Mouse (Mus musculus) thymus, postnatal 10 days (tissue): Measurements from ENCODE around the gene Cnot2.

Experiments used
- DNase-seq, 2 experiments: peaks; one replicate each; pipeline ENCODE4 v3.0.0; 2021; ENCODE audit warnings: low spot score in 2 of 2

Cnot2 gene

DNA sequence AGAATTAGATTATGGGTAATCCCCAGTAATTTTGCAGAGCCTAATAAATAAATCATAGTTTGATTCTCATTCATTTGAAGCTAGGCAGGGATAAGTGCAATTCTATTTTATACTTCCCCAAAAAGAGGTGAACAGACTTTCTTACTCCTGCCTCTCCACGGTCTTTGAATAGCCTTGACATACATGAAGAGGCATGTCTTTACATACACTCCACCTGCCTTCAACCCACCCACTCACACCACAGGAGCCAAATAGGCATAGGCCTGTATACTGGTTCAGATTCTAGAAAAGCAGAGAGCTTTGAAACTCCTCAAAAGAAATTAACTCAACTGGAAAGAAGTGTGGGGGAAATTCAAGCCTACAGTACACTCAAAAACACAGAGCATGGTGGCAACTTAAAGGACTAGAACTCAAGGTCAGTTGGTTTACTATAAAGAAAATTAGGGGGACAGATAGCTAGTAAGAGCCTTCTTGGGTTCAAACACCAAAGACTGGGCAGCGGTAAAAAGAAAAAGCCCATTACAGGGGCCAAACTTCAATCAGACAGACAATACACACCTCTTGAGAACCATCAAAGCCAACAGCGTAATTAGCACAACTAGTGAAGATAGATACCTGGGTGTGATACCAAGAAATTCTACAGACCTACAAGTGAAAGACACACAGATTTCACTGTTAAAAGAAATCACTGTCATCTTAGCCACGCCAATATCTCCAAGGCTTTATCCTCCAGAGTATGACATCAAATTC lies 18.4 kb downstream of the Cnot2 start:
- DNase-seq: no peak

DNA sequence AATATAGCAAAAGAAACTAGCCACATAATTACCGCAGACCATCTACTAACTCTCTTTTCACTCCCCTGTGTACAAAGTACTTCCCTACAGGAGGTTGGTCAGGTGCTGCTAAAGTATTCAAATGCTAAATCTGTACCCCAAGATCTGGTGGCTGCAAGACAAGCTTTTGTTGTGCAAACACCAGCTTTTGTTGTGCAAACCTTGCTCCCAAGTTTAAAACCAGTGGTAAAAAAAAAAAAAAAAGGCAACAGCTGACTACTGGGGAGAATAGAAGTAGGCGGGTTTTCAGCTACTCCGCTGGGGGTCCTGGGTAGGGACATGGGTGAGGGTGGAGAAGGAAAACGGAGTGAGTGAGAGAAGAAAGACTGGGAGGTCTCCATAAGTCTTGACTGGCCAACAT lies 19.1 kb downstream of the Cnot2 start:
- DNase-seq: no peak

DNA sequence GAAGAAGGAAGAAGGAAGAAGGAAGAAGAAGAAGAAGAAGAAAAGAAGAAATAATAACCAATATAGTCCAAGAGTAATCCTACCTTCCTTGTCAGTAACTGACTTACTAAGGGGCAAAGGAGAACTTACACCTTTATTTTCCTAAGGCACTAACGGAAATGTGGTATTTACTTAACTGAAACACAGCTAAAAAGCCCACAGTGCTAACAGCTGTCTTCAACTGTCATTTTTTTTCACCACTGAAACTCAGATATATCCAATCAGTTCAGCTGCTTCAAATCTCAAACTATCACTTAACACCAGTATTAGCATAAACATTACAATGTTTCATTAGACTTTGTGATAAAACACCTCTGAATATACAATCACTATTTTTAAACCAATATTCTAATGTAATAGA lies 22.1 kb downstream of the Cnot2 start:
- no peak for DNase-seq

DNA sequence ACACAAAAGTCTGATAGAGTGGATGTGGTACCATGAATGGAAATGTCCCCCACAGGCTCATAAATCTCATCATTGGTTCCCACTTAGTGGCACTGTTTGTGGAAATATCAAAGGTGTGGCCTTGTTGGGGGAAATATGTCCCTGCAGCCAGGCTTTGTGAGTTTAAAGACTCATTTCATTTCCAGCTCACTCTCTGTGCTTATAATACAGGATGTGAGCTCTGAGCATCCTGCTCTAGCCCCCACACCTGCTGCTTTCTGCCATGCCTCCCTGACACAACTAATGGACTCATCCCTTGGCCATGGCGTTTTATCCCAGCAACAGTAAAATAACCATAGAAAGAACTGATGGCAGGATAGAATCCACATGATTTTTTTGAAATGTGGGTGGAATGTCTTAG lies 24.1 kb downstream of the Cnot2 start:
- no peak for DNase-seq

DNA sequence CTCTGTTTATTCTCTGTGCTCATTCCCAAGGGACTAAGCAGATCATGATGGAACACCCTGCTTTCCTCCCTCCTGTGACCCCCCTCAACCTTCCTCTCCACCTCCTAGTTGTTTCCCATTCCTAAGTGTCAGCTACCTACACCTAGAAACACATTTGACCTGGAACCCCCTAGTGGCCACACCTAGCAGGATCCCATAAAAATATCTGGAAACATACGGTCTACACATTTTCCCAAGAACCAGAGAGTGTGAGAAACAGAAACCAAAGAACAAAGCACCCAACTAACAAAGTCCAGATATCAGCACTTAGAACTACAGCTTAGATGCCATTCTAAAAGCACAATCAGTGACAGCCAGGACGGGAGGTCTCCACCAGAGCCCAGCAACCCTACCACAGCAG lies 26.9 kb downstream of the Cnot2 start:
- DNase-seq: no peak

DNA sequence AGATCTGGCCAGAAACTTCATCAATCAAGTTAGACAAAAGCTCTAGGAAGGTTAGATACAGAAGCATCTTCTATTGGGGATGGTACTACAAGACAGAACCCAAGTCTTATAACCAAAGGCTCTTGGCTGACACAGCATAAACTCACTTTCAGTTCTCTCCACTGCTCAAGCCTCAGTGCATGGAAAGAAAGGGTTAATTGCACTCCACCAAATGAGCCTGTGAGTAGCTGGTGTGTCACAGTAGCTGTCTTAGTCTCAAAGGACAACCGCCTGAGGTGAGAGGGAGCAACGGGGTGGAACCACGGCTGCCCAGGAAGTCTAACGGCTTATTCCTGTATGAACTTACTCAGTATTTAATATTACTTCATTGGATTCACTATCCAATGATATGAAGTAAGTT lies 33.4 kb downstream of the Cnot2 start:
- DNase-seq: no peak

DNA sequence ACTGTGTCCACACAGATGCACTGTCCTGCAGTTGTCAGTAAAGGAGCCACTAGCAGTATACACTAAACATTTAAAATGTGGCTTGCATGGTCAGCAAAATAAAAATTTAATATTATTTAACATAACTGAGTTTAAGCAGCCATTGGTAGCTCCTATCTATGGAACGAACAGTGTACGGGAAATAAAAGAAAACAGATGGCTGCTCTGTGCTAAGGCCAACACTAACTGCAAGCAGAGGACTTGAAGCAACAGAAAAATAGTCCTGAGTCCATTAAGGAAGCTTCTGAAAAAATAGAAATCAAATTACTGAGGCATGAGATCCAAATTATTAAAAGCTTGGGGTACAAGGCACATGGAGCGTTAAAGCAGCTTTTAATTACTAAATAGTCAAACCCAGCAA lies 35.1 kb downstream of the Cnot2 start:
- DNase-seq: no peak

DNA sequence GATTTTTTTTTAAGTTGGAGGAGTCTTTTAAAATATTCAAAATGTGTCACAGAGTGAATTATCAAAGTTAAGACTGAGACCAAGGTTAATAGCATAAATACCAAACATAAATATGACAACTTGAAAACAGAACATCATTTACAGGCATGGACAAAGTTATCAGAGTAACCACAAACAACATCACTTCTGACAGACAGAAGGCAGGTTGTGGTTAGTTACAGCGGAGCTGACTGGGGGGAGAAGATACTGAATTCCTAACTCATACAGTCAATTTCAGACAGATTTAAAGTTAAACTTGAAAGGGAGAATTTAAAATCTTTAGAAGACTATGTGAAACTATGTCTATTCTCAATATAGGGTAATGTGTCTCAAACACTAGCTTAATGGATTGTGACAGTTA lies 38.2 kb downstream of the Cnot2 start:
- no peak for DNase-seq

DNA sequence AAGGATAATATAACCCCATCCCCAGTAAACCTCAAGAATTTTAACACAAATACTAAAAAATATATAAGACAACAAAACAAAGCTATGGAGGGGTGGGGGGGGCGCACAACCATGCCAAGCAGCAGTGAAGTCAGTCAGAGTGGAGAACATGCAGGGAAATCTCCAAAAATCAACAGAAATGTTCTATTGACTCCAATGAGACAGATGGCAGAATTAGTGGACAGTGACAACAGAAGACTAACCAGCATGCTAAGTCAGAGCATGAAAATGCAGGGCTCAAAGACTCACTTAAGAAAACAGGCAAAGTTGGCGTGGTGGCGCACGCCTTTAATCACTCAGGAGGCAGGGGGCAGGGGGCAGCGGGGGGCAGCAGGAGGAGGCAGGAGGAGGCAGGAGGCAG lies 40.6 kb downstream of the Cnot2 start:
- DNase-seq: no peak

DNA sequence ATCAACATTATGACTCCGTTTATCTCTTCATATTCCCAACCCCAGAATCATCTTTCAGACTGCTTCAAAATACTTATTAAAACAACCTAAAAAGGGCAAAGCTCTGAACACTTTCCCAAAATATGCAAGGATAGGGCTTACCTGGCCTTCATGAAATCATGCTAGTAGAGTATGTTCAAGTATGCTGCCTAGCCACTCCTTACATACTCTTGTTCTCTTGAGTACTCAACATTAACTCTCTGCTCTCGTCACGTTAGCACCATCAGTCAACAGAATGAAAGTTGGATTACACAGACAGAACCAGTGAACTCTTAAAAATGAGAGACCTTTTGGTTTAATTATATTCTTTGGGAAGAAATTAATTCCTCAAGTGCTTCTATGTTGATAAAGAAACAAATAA lies 43.8 kb downstream of the Cnot2 start:
- no peak for DNase-seq

DNA sequence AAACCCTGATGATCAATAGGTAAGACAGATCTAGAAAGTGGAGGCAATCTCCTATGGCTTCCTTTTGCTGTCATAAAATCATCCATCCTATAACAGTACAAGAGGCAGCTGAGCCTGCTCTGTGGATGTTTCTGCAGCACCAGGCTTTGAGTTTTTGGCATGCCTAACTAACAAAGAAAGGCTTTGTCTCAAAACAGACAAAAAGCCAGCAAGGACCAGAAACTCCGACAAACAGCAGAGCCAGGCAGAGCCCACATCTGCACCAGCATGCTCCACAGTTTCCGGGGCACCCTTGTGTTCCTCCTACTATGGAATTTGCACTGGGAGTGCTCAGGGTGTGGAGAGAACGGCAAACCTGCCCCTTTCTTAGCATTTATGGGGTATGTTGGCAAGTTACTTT lies 47.0 kb downstream of the Cnot2 start:
- no peak for DNase-seq

DNA sequence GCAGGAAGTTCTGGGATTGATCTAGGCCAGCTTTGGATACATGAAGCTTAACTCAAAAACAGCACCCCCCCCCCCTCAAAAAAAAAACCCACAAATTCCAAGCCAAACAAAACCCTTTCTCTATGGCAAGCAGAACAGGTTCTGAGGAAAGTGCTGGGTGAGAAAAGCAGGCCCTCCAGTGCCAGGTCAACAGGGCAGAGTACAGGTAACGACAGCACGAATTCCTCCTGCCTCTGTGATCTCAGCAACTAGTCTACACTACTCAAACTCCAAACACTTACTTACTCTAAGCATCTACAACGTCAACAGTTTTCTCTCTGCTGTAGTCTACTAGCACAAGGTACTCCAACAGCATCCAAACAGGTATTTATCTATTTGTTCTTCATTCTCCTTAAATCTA lies 48.8 kb downstream of the Cnot2 start:
- no peak for DNase-seq

DNA sequence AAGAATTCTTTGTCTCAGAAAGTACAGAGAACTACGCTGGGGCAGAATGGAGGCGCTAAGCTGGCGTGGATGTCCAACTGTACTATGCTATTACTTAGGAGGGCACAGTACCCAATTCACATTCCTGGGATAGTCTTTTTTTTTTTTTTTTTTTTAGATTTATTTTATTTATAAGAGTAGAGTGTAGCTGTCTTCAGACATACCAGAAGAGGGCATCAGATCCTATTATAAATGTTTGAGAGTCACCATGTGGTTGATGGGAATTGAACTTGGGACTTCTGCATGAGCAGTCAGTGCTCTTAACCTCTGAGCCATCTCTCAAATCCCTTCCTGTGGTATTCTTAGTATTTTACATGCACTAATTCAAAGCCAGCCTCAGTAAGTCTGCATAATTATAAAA lies 50.2 kb downstream of the Cnot2 start:
- DNase-seq: no peak

DNA sequence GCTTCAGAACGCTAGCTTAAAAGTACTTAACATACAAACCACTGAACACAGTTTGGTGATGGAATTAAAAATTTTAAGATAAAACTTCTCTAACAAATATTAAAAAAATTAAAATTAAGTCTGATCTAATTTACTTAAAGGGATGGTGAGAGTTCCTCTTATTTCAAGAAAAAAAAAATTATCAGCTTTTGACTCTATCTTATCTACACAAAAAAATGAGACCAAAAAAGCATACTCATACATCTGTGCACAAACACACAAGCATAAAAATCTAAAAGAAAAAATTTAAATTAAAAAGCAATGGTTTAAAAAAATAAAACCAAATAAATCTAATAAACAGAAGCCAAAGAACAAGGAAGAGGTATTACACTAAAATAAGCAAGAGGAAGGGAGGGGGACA lies 61.7 kb downstream of the Cnot2 start:
- no peak for DNase-seq

DNA sequence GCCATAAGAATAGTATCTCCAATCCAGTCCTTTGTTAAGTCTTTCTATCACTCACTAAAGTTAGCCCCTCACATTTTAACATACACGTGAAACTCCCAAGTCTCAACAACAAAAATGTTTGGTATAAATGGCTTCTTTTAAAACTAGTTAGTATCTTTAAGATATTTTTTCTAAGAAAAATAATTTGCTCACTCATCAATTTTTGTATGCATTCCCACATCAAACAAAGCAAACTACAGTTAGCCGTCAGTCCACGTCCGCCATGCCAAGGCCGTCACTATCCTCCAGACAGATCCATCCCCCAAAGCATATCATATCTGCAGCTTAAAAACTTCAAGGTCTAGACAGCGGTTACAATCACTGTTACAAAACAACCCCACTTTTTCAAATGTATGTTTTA lies 65.7 kb downstream of the Cnot2 start:
- no peak for DNase-seq

DNA sequence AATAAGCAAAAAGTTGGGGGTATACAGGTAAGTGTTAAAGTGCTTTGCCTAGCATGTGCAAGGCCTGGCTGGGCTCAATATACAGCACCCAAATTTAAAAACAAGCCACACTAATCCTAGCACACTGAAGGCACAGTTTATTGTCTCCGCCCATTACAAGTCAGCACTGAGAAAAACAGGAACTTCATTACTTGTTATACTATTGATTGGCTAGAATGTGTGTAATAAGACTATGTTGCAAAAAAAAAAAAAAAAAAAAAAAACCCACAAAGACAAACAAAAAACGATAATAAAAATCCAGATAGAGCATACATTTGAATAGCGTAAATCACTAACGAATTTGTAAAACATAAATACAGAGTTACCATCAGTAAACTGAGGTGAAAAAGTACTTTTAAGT lies 66.2 kb downstream of the Cnot2 start:
- no peak for DNase-seq

DNA sequence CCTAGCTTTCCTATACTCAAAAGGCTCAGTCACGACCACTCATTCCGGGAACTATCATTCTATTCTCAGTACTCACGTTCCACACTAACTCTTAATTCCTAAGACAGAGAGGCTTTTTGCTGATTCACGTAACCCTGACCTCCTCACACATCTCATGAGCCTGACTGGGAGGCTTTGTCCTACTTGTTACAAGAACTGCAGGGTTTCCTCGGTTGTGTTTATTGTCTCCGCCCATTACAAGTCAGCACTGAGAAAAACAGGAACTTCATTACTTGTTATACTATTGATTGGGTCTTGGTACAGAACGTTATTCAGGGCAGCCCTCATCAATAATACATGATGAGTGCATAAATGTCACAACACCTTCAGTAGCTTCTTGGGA lies 68.1 kb downstream of the Cnot2 start:
- no peak for DNase-seq

DNA sequence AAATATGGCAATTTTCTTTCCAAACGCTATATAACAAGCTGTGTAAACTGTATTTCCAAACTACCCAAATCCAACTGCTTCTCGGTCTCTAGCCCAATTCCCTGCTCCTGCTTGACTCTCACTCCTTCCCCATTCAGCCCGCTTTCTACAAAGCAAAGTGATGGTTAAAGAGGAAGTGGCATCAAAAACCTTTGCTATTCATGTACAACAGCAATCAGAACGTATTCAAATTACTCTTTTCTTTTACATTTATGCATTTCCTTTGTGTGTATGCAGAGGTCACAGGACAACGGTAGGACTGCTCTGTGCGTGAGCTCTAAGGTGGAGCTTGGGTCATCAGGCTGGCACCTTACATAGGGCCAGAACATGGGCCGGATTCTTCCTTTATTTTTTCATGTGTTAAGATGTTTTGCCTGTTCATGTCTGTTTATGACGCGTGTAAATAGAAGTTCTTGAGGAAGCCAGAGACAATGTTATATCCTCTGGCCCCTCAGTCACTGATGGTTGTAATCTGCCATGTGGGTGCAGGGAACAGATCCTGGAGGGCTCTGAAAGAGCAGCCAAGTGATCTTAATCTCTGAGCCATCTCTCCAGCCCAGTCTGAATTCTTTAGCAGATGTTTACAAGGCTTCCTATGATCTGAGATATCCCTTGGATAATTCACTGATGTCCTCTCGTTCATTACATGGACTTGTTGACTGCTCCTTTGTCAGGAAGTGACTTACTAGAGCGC lies 68.6 kb downstream of the Cnot2 start:
- no peak for DNase-seq

DNA sequence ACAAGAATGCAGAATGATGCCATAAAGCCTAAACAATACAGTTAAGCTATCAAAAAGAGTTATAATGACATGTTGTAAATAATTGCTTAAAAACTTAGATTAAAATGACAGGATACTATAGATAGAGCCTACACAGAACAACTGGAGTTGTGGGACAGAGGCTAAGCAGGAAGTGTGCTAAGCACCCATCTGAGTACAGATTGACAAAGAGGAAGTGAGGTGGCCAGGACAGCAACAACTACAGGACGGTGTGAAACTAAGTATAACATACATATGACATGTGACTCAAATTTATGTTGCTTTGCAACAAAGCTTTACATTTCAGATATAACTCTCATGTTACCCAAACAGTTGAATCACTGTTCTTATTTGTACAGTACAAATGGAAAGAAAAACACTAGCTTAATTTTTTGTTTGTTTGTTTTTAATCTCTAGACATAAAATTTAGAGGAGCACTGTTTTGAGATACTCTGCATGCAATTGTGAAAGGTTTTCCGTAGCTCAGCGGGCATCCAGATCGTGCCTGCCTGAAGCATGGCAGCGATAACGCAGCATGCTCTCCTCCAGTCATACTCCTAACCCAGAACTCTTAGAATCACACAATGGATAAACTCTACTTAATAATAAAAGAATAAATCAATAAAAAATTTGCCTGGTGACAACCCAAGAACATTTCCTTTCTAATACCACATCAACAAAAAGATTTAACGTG lies 75.9 kb downstream of the Cnot2 start:
- DNase-seq: no peak

DNA sequence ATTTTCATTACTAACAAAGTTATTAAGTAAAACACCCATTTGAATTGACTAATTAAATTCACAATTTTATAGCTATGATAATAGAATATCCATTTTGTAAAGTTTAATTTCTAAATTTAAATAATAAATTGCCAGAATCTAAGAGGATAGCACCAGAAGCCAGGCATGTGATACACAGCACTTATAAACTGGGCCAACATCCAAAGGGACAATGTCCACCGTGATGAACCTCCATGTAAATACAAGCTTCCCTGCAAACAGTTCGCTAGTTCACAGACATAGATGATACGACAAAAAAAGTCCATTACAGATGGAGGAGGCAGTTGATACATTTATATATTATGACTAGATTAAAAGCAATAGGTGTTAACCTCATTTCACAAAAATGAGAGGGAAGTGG lies 88.5 kb downstream of the Cnot2 start:
- no peak for DNase-seq

DNA sequence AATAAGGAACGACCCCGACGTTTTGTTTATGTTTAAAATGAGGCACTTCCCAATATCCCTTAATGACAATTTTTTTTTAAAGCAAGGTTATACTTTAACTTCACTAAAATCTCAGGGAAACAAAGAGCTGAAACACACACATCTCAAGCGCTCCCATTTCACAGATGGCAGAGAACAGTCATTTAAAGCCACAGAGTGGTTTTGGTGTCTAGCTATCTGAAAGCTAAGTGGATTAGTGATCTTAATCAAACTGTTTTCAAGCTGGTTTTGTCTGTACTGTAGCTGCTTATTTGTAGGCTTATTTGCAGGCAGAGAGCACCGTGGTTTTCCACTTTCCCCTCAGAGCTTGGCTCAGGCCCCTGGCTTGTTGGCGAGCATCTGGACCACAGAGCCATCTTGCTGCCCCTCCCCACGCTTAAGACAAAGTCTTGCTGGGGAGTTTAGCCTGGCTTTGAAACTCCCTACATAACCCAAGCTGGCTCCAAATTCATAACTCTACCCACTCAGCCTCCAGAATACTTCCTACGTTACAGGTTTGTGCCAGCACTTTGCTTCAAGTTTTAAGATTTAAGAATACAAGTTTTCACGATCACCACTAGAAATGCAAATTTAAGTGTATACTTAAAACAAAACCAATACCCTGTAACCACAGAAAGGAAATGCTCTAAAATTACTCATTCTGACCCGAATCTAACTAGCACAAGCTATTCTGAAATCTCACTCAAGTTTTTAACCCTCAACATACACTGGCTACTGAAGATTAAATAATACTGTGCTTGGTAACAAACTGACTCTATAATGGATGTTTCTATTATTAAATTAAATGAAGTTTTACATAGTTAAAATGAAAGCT lies 94.2 kb downstream of the Cnot2 start:
- no peak for DNase-seq

DNA sequence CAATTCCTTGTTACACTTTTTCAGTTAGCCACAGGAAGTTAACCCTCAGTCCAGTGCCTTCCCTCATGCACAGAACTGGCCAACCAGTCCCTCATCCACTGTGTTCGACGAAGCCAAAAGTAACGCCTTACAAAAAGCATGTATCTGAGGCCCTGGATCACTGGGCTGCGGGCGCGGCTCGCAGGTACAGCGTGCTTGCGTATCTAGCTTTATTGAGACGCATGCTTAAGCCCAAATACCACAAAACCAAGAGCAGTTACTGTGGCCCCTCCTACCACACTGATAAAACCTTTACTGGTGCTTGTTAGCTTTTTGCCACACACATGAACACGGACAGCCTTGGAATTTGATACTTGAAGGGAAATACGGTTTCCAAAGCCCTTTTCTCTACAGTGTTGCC lies 99.4 kb downstream of the Cnot2 start:
- DNase-seq: no peak
